Comparison of ENCODE assay signal across 21 mouse cellular contexts in genomic region chr16:32484431-32484871, GRCm38 (mm10). TPM values are rescaled to one million over a fixed set of nuclear protein-coding genes. Genes with fewer than 3 reads are reported as not detected.
DNase-seq lines count a peak whose midpoint lies in the region; ATAC-seq and TF ChIP-seq lines count a peak whose summit lies in the region.
"Had no signal": no experiment of that assay in that cellular context is flagged by ENCODE, and none has a peak within 500 bp of the region (broad histone marks: within the 10 kb centered on the region; RNA-seq: fewer than 3 reads in every experiment).

No protein-coding gene starts in this region.

- peaks cover 2% of the 10 kb centered on the region; the same call in 1 of the 2 replicates for H3K36me3 ChIP-seq in E14TG2a.4 (ENCODE audit: insufficient read depth, low read length)
- H3K36me3 ChIP-seq in intestine, embryonic 16.5 days (ENCODE audit: control insufficient read depth, insufficient read depth, low read length): 0 out of 2 replicates have a peak, but pooled peaks cover 3% of the 10 kb centered on the region
- H3K36me3 ChIP-seq in kidney, postnatal 0 days (ENCODE audit: insufficient read depth, low read length): no peaks in the 10 kb centered on the region
- no peaks in the 10 kb centered on the region for H3K36me3 ChIP-seq in forebrain, postnatal 0 days (ENCODE audit: insufficient read depth)
- H3K36me3 ChIP-seq: forebrain, embryonic 10.5 days; limb, embryonic 13.5 days had no signal

- peak overlapping the region; percentile 20 for H3K4me3 ChIP-seq in E14TG2a.4 (replicated peaks; ENCODE audit: low read length)
- H3K4me3 ChIP-seq in intestine, embryonic 16.5 days (ENCODE audit: low read length): peak overlapping the region; percentile 45
- H3K4me3 ChIP-seq in kidney, postnatal 0 days (replicated peaks; ENCODE audit: low read depth, low read length): no peak overlapping the region
- H3K4me3 ChIP-seq in forebrain, postnatal 0 days (ENCODE audit: low read depth, low read length): no peak overlapping the region
- H3K4me3 ChIP-seq: forebrain, embryonic 10.5 days; left cerebral cortex, adult 2 months; limb, embryonic 13.5 days had no signal

- peaks cover 28% of the 10 kb centered on the region for H3K4me1 ChIP-seq in E14TG2a.4 (replicated peaks; ENCODE audit: low read depth, low read length)
- peaks cover 11% of the 10 kb centered on the region; the same call in 1 of the 2 replicates for H3K4me1 ChIP-seq in intestine, embryonic 16.5 days (ENCODE audit: control insufficient read depth, insufficient read depth, low read length)
- peaks cover 2% of the 10 kb centered on the region; the same call in 1 of the 2 replicates for H3K4me1 ChIP-seq in kidney, postnatal 0 days (replicated peaks; ENCODE audit: insufficient read depth, low read length)
- H3K4me1 ChIP-seq in forebrain, postnatal 0 days (ENCODE audit: insufficient read depth): no peaks in the 10 kb centered on the region

- TF ChIP-seq CTCF in E14TG2a.4 (conservative IDR thresholded peaks at IDR 0.05; ENCODE audit: low read length): no peak
- no peak for TF ChIP-seq CTCF in kidney, postnatal 0 days (IDR thresholded peaks at IDR 0.05; ENCODE audit: low read depth)
- no peak for TF ChIP-seq CTCF in forebrain, postnatal 0 days (IDR thresholded peaks at IDR 0.05; ENCODE audit: low read depth)

- no peaks in the 10 kb centered on the region for H3K27me3 ChIP-seq in E14TG2a.4 (ENCODE audit: insufficient read depth, low read length)
- no peaks in the 10 kb centered on the region for H3K27me3 ChIP-seq in intestine, embryonic 16.5 days (replicated peaks; ENCODE audit: control insufficient read depth, insufficient read depth, low read length)
- H3K27me3 ChIP-seq in kidney, postnatal 0 days (ENCODE audit: insufficient read depth, low read length): no peaks in the 10 kb centered on the region
- no peaks in the 10 kb centered on the region for H3K27me3 ChIP-seq in forebrain, postnatal 0 days (ENCODE audit: insufficient read depth, low read length)
- H3K27me3 ChIP-seq: limb, embryonic 13.5 days had no signal

- H3K4me2 ChIP-seq in intestine, embryonic 16.5 days (ENCODE audit: low read depth, low read length): peak overlapping the region; percentile 51
- H3K4me2 ChIP-seq in kidney, postnatal 0 days (ENCODE audit: low read length): no peak overlapping the region
- no peak overlapping the region for H3K4me2 ChIP-seq in forebrain, postnatal 0 days (ENCODE audit: low read depth)
- H3K4me2 ChIP-seq: limb, embryonic 13.5 days had no signal

- peaks cover 25% of the 10 kb centered on the region for H3K9me3 ChIP-seq in E14TG2a.4 (ENCODE audit: low read length)
- H3K9me3 ChIP-seq in intestine, embryonic 16.5 days (ENCODE audit: control insufficient read depth, low read length): no peaks in the 10 kb centered on the region
- H3K9me3 ChIP-seq in kidney, postnatal 0 days (replicated peaks; ENCODE audit: low read length): no peaks in the 10 kb centered on the region
- no peaks in the 10 kb centered on the region for H3K9me3 ChIP-seq in forebrain, postnatal 0 days (ENCODE audit: low read length)
- H3K9me3 ChIP-seq: forebrain, embryonic 10.5 days; limb, embryonic 13.5 days had no signal

- no peak overlapping the region; the same call in 1 of the 2 replicates for H3K9ac ChIP-seq in intestine, embryonic 16.5 days (ENCODE audit: low read depth, low read length)
- H3K9ac ChIP-seq in kidney, postnatal 0 days (ENCODE audit: low read depth, low read length): no peak overlapping the region
- no peak overlapping the region for H3K9ac ChIP-seq in forebrain, postnatal 0 days
- H3K9ac ChIP-seq: limb, embryonic 13.5 days; liver, postnatal 0 days had no signal

- peak overlapping the region; percentile 86 for H3K27ac ChIP-seq in intestine, embryonic 16.5 days (ENCODE audit: low read length)
- no peak overlapping the region for H3K27ac ChIP-seq in kidney, postnatal 0 days
- no peak overlapping the region for H3K27ac ChIP-seq in forebrain, postnatal 0 days (ENCODE audit: low read depth, low read length)
- H3K27ac ChIP-seq: forebrain, embryonic 10.5 days; left cerebral cortex, adult 2 months; limb, embryonic 13.5 days; macrophage had no signal

- peak; percentile 65 for DNase-seq in embryo, embryonic 10.5 days (ENCODE audit: low spot score)
- peak; percentile 64 for DNase-seq in kidney, postnatal 0 days (ENCODE audit: low spot score)
- no peak for DNase-seq in lung, postnatal 36 days
- no peak for DNase-seq in forebrain, postnatal 0 days
- DNase-seq in urinary bladder, postnatal 25 days (ENCODE audit: low spot score): no peak
- no peak for DNase-seq in urinary bladder, postnatal 36 days (ENCODE audit: low spot score in 2 of 2)
- DNase-seq: cerebellum, adult 11 months; gastrocnemius, postnatal 14 days; liver, postnatal 0 days had no signal

- WGBS in intestine, embryonic 16.5 days: 23% methylated on average over 7 of the region's 7 CpGs
- WGBS in kidney, postnatal 0 days: 18% methylated on average over 7 of the region's 7 CpGs
- 57% methylated on average over 7 of the region's 7 CpGs for WGBS in forebrain, postnatal 0 days

- ATAC-seq in intestine, embryonic 16.5 days: peak; percentile 85
- peak; percentile 83 for ATAC-seq in kidney, postnatal 0 days (replicated peaks; ENCODE audit: low FRiP score, low read depth)
- ATAC-seq in forebrain, postnatal 0 days: no peak
- ATAC-seq: liver, postnatal 0 days; midbrain, embryonic 16.5 days had no signal

RNA-seq across cellular contexts. Expression of gene Slc51a, which starts 3.2 kb away (rescaled TPM):
- polyA plus RNA-seq in intestine, embryonic 16.5 days (2015; fragmentation: Nextera tagmentation; extraction: Ambion mirVana): 157 and 177 TPM in 2 replicates
- polyA plus RNA-seq in kidney, postnatal 0 days (2015; fragmentation: Nextera tagmentation; extraction: Ambion mirVana): 4.3 TPM in 2 replicates
- not detected in 2 replicates for total RNA-seq in forebrain, postnatal 0 days (2014; rRNA removed)
- 0.13 and 0.25 TPM in 2 replicates for polyA plus RNA-seq in forebrain, postnatal 0 days (2015; fragmentation: Nextera tagmentation; extraction: Ambion mirVana)
- total RNA-seq: gastrocnemius, postnatal 14 days; left cerebral cortex, adult 2 months had no signal

RNA-seq across cellular contexts. Expression of gene Zdhhc19, which starts 11.6 kb away (rescaled TPM):
- 2.1 and 3.0 TPM in 2 replicates for polyA plus RNA-seq in intestine, embryonic 16.5 days (2015; fragmentation: Nextera tagmentation; extraction: Ambion mirVana)
- polyA plus RNA-seq in kidney, postnatal 0 days (2015; fragmentation: Nextera tagmentation; extraction: Ambion mirVana): 0.11 TPM in 1 of 2 replicates, not detected in the other
- not detected in 2 replicates for total RNA-seq in forebrain, postnatal 0 days (2014; rRNA removed)
- 0.24 TPM in 1 of 2 replicates, not detected in the other for polyA plus RNA-seq in forebrain, postnatal 0 days (2015; fragmentation: Nextera tagmentation; extraction: Ambion mirVana)
- total RNA-seq: gastrocnemius, postnatal 14 days; left cerebral cortex, adult 2 months had no signal
- polyA plus RNA-seq: C2C12; cortical plate, adult 2 months; forebrain, embryonic 10.5 days; heart, embryonic 14.5 days; hindbrain, embryonic 11.5 days; limb, embryonic 13.5 days; liver, postnatal 0 days; macrophage; neural tube, embryonic 11.5 days had no signal

RNA-seq across cellular contexts. Expression of gene Pcyt1a, which starts 53.7 kb away (rescaled TPM):
- 79.9 and 83.0 TPM in 2 replicates for polyA plus RNA-seq in intestine, embryonic 16.5 days (2015; fragmentation: Nextera tagmentation; extraction: Ambion mirVana)
- polyA plus RNA-seq in kidney, postnatal 0 days (2015; fragmentation: Nextera tagmentation; extraction: Ambion mirVana): 30.6 and 38.3 TPM in 2 replicates
- total RNA-seq in forebrain, postnatal 0 days (2014; rRNA removed): 38.4 and 47.6 TPM in 2 replicates
- 44.6 and 47.6 TPM in 2 replicates for polyA plus RNA-seq in forebrain, postnatal 0 days (2015; fragmentation: Nextera tagmentation; extraction: Ambion mirVana)

Comparison
In these comparisons a context has a peak if more than half of its experiments do, and no peak if none do; other contexts are left out.
1. H3K4me3 ChIP-seq: peak in E14TG2a.4 (single experiment) and intestine, embryonic 16.5 days (single experiment); none in kidney, postnatal 0 days (single experiment) and forebrain, postnatal 0 days (single experiment).
2. DNase-seq: peak in embryo, embryonic 10.5 days (single experiment) and kidney, postnatal 0 days (single experiment); none in lung, postnatal 36 days (single experiment), forebrain, postnatal 0 days (single experiment), urinary bladder, postnatal 25 days (single experiment) and urinary bladder, postnatal 36 days (0 of 2).
3. RNA of gene Slc51a, which starts 3.2 kb away (polyA plus RNA-seq): 157 to 177 TPM in intestine, embryonic 16.5 days; 4.3 TPM in kidney, postnatal 0 days and 0.13 to 0.25 TPM in forebrain, postnatal 0 days; every median in the first group is over 10 times any median in the second.